Mouse (Mus musculus): ENCODE measurements around the gene Polr2b.
A peak's percentile ranks its signal among the peaks of the same experiment; 100 is the strongest.

Gene Polr2b

DNA sequence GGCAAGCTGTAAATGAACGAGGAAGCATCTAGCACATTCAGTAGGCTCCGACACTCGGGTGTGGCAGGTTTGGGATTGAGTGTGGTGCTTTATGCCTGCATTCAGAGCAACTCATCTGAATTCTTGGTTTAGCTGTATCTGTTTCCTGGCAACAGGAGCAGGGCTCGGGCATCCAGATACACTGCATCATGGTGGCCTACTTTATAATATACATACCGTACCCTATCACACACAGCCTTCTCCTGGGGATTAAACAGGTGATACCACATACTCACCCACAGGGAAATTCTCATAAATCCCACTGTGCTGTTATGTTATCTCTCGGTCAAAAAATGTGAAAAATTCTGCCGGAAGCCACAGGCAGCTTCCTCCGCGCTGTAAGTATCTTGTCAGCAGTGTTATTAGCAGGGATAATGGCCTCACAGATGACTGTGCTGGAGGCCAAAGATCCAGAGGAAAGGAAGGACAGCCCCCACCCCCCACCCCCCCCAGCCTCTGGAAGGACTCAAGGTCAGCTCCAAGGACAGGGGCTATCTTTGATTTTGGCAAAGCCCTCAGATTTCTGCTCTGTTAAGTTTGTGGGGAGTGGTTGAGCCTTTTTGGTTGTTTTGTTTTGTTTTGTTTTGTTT, 84.2 kb downstream of the Polr2b start:
- no peak for DNase-seq

DNA sequence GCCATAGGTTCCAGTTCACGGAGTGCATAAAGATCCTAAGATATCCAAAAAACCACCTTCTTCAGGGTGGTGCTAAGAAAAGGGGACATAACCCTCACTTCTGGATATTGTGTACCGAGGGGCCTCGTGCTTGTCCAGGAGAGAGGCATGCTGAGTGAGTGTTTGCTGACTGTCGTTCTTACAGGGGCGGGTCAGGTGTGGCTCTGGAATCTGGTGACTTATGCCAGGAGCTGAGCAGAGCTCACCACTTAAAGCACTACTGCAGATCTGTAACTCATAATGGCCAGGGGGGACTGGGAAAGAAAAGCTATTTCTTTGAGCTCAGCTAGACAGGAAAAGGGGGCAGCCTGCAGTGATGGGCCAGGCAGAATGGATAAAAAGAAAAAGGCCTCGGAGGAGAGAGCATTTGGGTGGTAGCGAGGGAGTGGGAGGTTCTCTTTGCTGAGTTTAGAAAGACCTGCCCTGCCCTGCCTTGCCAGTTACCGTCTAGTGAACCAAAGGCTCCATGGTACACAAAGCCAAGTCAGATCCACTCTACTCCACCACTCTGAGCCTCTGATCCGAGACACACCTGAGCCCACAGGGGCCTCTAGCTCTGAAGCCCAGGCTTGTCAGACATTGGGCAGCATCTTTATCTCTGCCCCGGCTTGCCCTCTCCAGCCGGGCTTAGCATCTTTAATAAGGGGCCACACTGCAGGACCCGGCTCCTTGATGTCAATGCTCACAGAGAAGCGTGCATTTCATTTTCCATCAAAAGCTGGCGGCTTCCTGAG, 88.5 kb downstream of the Polr2b start:
- DNase-seq: peak; percentile 69

Data from kidney, adult 11 months (tissue).